ENCODE assay signal across 8 mouse cellular contexts in genomic region chr1:45313696-45314295, GRCm38 (mm10). TPM values are rescaled to one million over a fixed set of nuclear protein-coding genes. Genes with fewer than 3 reads are reported as not detected.
DNase-seq lines count a peak whose midpoint lies in the region; ATAC-seq lines count a peak whose summit lies in the region.

No protein-coding gene starts in this region.

- 5% methylated on average over 5 of the region's 11 CpGs for WGBS in embryonic facial prominence, embryonic 14.5 days

- ATAC-seq in embryonic facial prominence, embryonic 14.5 days (ENCODE audit: low read depth), result peak; percentile 57; the same call in 1 of the 2 replicates

- peaks cover 10% of the 10 kb centered on the region for H3K4me1 ChIP-seq in embryonic facial prominence, embryonic 14.5 days (ENCODE audit: control insufficient read depth, insufficient read depth, low read length)

- peak; percentile 53 for DNase-seq in heart, adult 8-10 months (ENCODE audit: low spot score)
- no peak for DNase-seq in heart, postnatal 4 days
- DNase-seq in MEL-GATA-1-ER (ENCODE audit: extremely low read depth, low read depth), result peak; percentile 1
- peak; percentile 94 for DNase-seq in embryonic facial prominence, embryonic 14.5 days (ENCODE audit: low spot score)
- peak; percentile 2 for DNase-seq in induced T-regulatory cell, adult 2 months (ENCODE audit: low read depth)
- peak; percentile 74 for DNase-seq in mesoderm, embryonic 11.5 days (ENCODE audit: low read depth, low spot score)
- no peak for DNase-seq in ovary, postnatal 10 days (ENCODE audit: low spot score)
- no peak for DNase-seq in gastrocnemius, postnatal 10 days

- no peaks in the 10 kb centered on the region for H3K27me3 ChIP-seq in embryonic facial prominence, embryonic 14.5 days (replicated peaks; ENCODE audit: control insufficient read depth, insufficient read depth, low read length)

- peak overlapping the region; percentile 56 for H3K4me3 ChIP-seq in embryonic facial prominence, embryonic 14.5 days (ENCODE audit: low read depth, low read length)

- no peaks in the 10 kb centered on the region for H3K9me3 ChIP-seq in embryonic facial prominence, embryonic 14.5 days (ENCODE audit: control insufficient read depth, low read length)

- peaks cover 14% of the 10 kb centered on the region for H3K36me3 ChIP-seq in embryonic facial prominence, embryonic 14.5 days (ENCODE audit: control insufficient read depth, insufficient read depth, low read length)

- peak overlapping the region; percentile 97 for H3K27ac ChIP-seq in embryonic facial prominence, embryonic 14.5 days (replicated peaks; ENCODE audit: low read depth, low read length)

- H3K4me2 ChIP-seq in embryonic facial prominence, embryonic 14.5 days (ENCODE audit: low read depth, low read length), result peak overlapping the region; percentile 64

- peak overlapping the region; percentile 83 for H3K9ac ChIP-seq in embryonic facial prominence, embryonic 14.5 days (ENCODE audit: low read depth, low read length)

RNA-seq across cellular contexts. Expression of gene Col3a1, which starts 2.5 kb away (rescaled TPM):
- total RNA-seq in heart, adult 8-10 months (2022), result 100 to 1,000 TPM in 1 of 4 experiments, 10 to 100 TPM in 3; 34.9 to 108 (median 70.2) TPM
- 1,000 to 10,000 TPM; 1,443 to 1,651 TPM for total RNA-seq in heart, postnatal 4 days (2021)
- polyA plus RNA-seq in embryonic facial prominence, embryonic 14.5 days (2014; fragmentation: Nextera tagmentation; extraction: Ambion mirVana), result 3,558 and 3,663 TPM in 2 replicates
- total RNA-seq in gastrocnemius, postnatal 10 days (2021), result 1,000 to 10,000 TPM; 2,839 to 3,651 TPM

Comparison
In these comparisons a context has a peak if more than half of its experiments do, and no peak if none do; other contexts are left out.
1. DNase-seq: peak in heart, adult 8-10 months (single experiment), MEL-GATA-1-ER (single experiment), embryonic facial prominence, embryonic 14.5 days (single experiment), induced T-regulatory cell, adult 2 months (single experiment) and mesoderm, embryonic 11.5 days (single experiment); none in heart, postnatal 4 days (single experiment), ovary, postnatal 10 days (single experiment) and gastrocnemius, postnatal 10 days (single experiment).
2. RNA of gene Col3a1, which starts 2.5 kb away (total RNA-seq): 2,839 to 3,651 TPM in gastrocnemius, postnatal 10 days and 1,443 to 1,651 TPM in heart, postnatal 4 days; 34.9 to 108 TPM in heart, adult 8-10 months; every median in the first group is over 10 times any median in the second.